Mouse (Mus musculus): ENCODE measurements at regions not wholly inside any gene's neighbourhood (a gene's known extent, or its start where the extent isn't known, plus 50 kb on each side); places are given as distances from the start of the nearest gene placed in this dataset.

- no peak for TF ChIP-seq CTCF (IDR thresholded peaks at IDR 0.05; ENCODE audit: low read depth, low read length)
- no peak for TF ChIP-seq POLR2A (IDR thresholded peaks at IDR 0.05; ENCODE audit: insufficient read depth, low read length)
- no peak for TF ChIP-seq EP300 (IDR thresholded peaks at IDR 0.05; ENCODE audit: insufficient read depth, low read depth, low read length)
Observed at GRCm38 (mm10) chr19:27087344-27087743, 128.9 kb upstream of the Vldlr start.
